In genomic region chr14:50931493-50932020, GRCm38 (mm10) we compare ENCODE assay signal across 8 mouse cellular contexts. TPM values are rescaled to one million over a fixed set of nuclear protein-coding genes. Genes with fewer than 3 reads are reported as not detected.
DNase-seq lines count a peak whose midpoint lies in the region; ATAC-seq and TF ChIP-seq lines count a peak whose summit lies in the region.

No protein-coding gene starts in this region.

- peak overlapping the region; percentile 85 for H3K4me3 ChIP-seq in ES-Bruce4 (ENCODE audit: low read depth, low read length)
- H3K4me3 ChIP-seq in forebrain, embryonic 16.5 days (replicated peaks; ENCODE audit: low read length): peak overlapping the region; percentile 98

- no peak for TF ChIP-seq POLR2A in ES-Bruce4 (IDR thresholded peaks at IDR 0.05; ENCODE audit: insufficient read depth, low read length)

- TF ChIP-seq CTCF in ES-Bruce4 (IDR thresholded peaks at IDR 0.05; ENCODE audit: low read depth, low read length): no peak

- no peaks in the 10 kb centered on the region for H3K4me1 ChIP-seq in ES-Bruce4 (ENCODE audit: control insufficient read depth, insufficient read depth, low read length)
- H3K4me1 ChIP-seq in forebrain, embryonic 16.5 days (replicated peaks; ENCODE audit: control insufficient read depth, insufficient read depth, low read length): peaks cover 22% of the 10 kb centered on the region

- 10% methylated on average over 12 of the region's 12 CpGs for WGBS in forebrain, embryonic 16.5 days

- ATAC-seq in forebrain, embryonic 16.5 days: no peak

- peak overlapping the region; percentile 73 for H3K4me2 ChIP-seq in forebrain, embryonic 16.5 days (ENCODE audit: low read length)

- no peak for TF ChIP-seq EP300 in ES-Bruce4 (IDR thresholded peaks at IDR 0.05; ENCODE audit: insufficient read depth, low read depth, low read length)

- H3K9ac ChIP-seq in ES-Bruce4 (ENCODE audit: low read depth, poor library complexity, severe bottlenecking): peak overlapping the region; percentile 77
- peak overlapping the region; percentile 60 for H3K9ac ChIP-seq in forebrain, embryonic 16.5 days (replicated peaks; ENCODE audit: low read depth, low read length)

- no peaks in the 10 kb centered on the region for H3K27me3 ChIP-seq in ES-Bruce4 (ENCODE audit: control insufficient read depth, insufficient read depth, low read length, poor library complexity, severe bottlenecking)
- H3K27me3 ChIP-seq in forebrain, embryonic 16.5 days (replicated peaks; ENCODE audit: control insufficient read depth, insufficient read depth, low read length): no peaks in the 10 kb centered on the region

- H3K9me3 ChIP-seq in ES-Bruce4 (replicated peaks; ENCODE audit: control insufficient read depth, insufficient read depth, low read length, poor library complexity, severe bottlenecking): no peaks in the 10 kb centered on the region
- H3K9me3 ChIP-seq in forebrain, embryonic 16.5 days (ENCODE audit: control insufficient read depth, low read length): no peaks in the 10 kb centered on the region

- H3K36me3 ChIP-seq in ES-Bruce4 (ENCODE audit: control insufficient read depth, insufficient read depth, low read length, poor library complexity, severe bottlenecking): peaks cover 33% of the 10 kb centered on the region
- H3K36me3 ChIP-seq in forebrain, embryonic 16.5 days (ENCODE audit: control insufficient read depth, insufficient read depth): peaks cover 18% of the 10 kb centered on the region

- DNase-seq in embryo, embryonic 10 days (ENCODE audit: low spot score): peak; percentile 30
- no peak for DNase-seq in embryo, embryonic 9.5 days (ENCODE audit: extremely low spot score)
- DNase-seq in lung, postnatal 36 days: peak; percentile 12
- DNase-seq in gastrocnemius, postnatal 36 days: no peak
- no peak for DNase-seq in left cerebral cortex, postnatal 14 days (ENCODE audit: low spot score in 2 of 2)
- no peak for DNase-seq in layer of hippocampus, adult 8-10 months (ENCODE audit: low spot score in 2 of 2)

- intact Hi-C loops in gastrocnemius, postnatal 36 days (cut with DNase I): no loop called here
- intact Hi-C loops in left cerebral cortex, postnatal 14 days (cut with DNase I): loop anchor here (2.0 kb wide), 1 partner anchor 133 kb away; no protein-coding TSS in a partner anchor

- H3K27ac ChIP-seq in ES-Bruce4 (ENCODE audit: insufficient read depth, low read length): peak overlapping the region; percentile 90
- H3K27ac ChIP-seq in forebrain, embryonic 16.5 days (ENCODE audit: low read length): peak overlapping the region; percentile 91

RNA-seq across cellular contexts. Expression of gene Pnp, which starts 0.7 kb away (rescaled TPM):
- 58.9 and 64.4 TPM in 2 replicates for polyA plus RNA-seq in ES-Bruce4 (2011; ENCODE audit: insufficient read depth, insufficient read length, low read depth, missing spikeins)
- polyA plus RNA-seq in forebrain, embryonic 16.5 days (2015; fragmentation: Nextera tagmentation; extraction: Ambion mirVana): 15.8 and 17.2 TPM in 2 replicates
- total RNA-seq in gastrocnemius, postnatal 36 days (2021): 1 to 10 TPM; 3.9 to 4.3 TPM
- total RNA-seq in left cerebral cortex, postnatal 14 days (2021): 10 to 100 TPM; 13.7 to 15.2 TPM
- 10 to 100 TPM; 14.9 to 21.4 (median 18.2) TPM for total RNA-seq in layer of hippocampus, adult 8-10 months (2022)

RNA-seq across cellular contexts. Expression of gene Pip4p1, which starts 0.9 kb away (rescaled TPM):
- 90.3 and 95.5 TPM in 2 replicates for polyA plus RNA-seq in ES-Bruce4 (2011; ENCODE audit: insufficient read depth, insufficient read length, low read depth, missing spikeins)
- 100 and 101 TPM in 2 replicates for polyA plus RNA-seq in forebrain, embryonic 16.5 days (2015; fragmentation: Nextera tagmentation; extraction: Ambion mirVana)
- 10 to 100 TPM; 12.4 to 15.4 TPM for total RNA-seq in gastrocnemius, postnatal 36 days (2021)
- total RNA-seq in left cerebral cortex, postnatal 14 days (2021): 10 to 100 TPM; 87.3 to 98.4 TPM
- 100 to 1,000 TPM in 1 of 4 experiments, 10 to 100 TPM in 3; 87.5 to 104 (median 94.3) TPM for total RNA-seq in layer of hippocampus, adult 8-10 months (2022)

RNA-seq across cellular contexts. Expression of gene Apex1, which starts 6.8 kb away (rescaled TPM):
- 165 and 181 TPM in 2 replicates for polyA plus RNA-seq in ES-Bruce4 (2011; ENCODE audit: insufficient read depth, insufficient read length, low read depth, missing spikeins)
- polyA plus RNA-seq in forebrain, embryonic 16.5 days (2015; fragmentation: Nextera tagmentation; extraction: Ambion mirVana): 265 and 283 TPM in 2 replicates
- 10 to 100 TPM; 26.9 to 28.6 TPM for total RNA-seq in gastrocnemius, postnatal 36 days (2021)
- 10 to 100 TPM; 57.7 to 61.1 TPM for total RNA-seq in left cerebral cortex, postnatal 14 days (2021)
- total RNA-seq in layer of hippocampus, adult 8-10 months (2022): 10 to 100 TPM; 61.2 to 67.5 (median 64.1) TPM

RNA-seq across cellular contexts. Expression of gene Osgep, which starts 6.9 kb away (rescaled TPM):
- polyA plus RNA-seq in ES-Bruce4 (2011; ENCODE audit: insufficient read depth, insufficient read length, low read depth, missing spikeins): 68.4 and 72.5 TPM in 2 replicates
- 140 and 146 TPM in 2 replicates for polyA plus RNA-seq in forebrain, embryonic 16.5 days (2015; fragmentation: Nextera tagmentation; extraction: Ambion mirVana)
- 10 to 100 TPM; 38.3 to 46.7 TPM for total RNA-seq in gastrocnemius, postnatal 36 days (2021)
- total RNA-seq in left cerebral cortex, postnatal 14 days (2021): 10 to 100 TPM; 35.1 to 39.7 TPM
- total RNA-seq in layer of hippocampus, adult 8-10 months (2022): 10 to 100 TPM; 30.4 to 37.1 (median 34.9) TPM

RNA-seq across cellular contexts. Expression of gene Gm49342, which starts 12.8 kb away (rescaled TPM):
- 24.9 and 31.0 TPM in 2 replicates for polyA plus RNA-seq in ES-Bruce4 (2011; ENCODE audit: insufficient read depth, insufficient read length, low read depth, missing spikeins)
- polyA plus RNA-seq in forebrain, embryonic 16.5 days (2015; fragmentation: Nextera tagmentation; extraction: Ambion mirVana): 3.2 TPM in 1 of 2 replicates, not detected in the other
- total RNA-seq in gastrocnemius, postnatal 36 days (2021): 1 to 10 TPM; 2.4 to 5.2 TPM
- total RNA-seq in left cerebral cortex, postnatal 14 days (2021): 10 to 100 TPM in 1 of 2 experiments, 1 to 10 TPM in 1; 9.2 to 14.4 TPM
- 10 to 100 TPM in 3 of 4 experiments, 1 to 10 TPM in 1; 8.5 to 15.5 (median 10.8) TPM for total RNA-seq in layer of hippocampus, adult 8-10 months (2022)

Comparison
In these comparisons a context has a peak if more than half of its experiments do, and no peak if none do; other contexts are left out.
1. DNase-seq: peak in embryo, embryonic 10 days (single experiment) and lung, postnatal 36 days (single experiment); none in embryo, embryonic 9.5 days (single experiment), gastrocnemius, postnatal 36 days (0 of 2), left cerebral cortex, postnatal 14 days (0 of 2) and layer of hippocampus, adult 8-10 months (0 of 2).
2. RNA of gene Pip4p1, which starts 0.9 kb away (total RNA-seq): 87.3 to 98.4 TPM in left cerebral cortex, postnatal 14 days and 87.5 to 104 TPM in layer of hippocampus, adult 8-10 months; 12.4 to 15.4 TPM in gastrocnemius, postnatal 36 days; every median in the first group is over 4 times any median in the second.